Mouse (Mus musculus): ENCODE measurements around the gene Ssbp4.

DNA sequence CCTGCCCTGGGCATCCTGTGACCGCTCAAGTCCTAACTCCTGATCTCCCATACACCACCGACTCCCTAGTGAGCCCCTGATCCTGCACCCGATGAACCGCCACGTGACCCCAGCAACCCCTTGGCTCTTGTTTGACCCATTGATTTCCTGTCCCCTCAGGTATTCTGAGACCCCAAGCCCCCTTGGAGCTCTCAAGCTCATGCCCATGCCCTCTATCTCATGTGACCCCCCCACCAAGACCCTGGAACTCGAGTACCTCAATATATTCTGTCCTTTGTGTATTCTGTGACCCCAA, 1.1 kb downstream of the Ssbp4 start:
- TF ChIP-seq CHD2 (IDR thresholded peaks at IDR 0.05; ENCODE audit: low read length) (no peak), NELFE (IDR thresholded peaks at IDR 0.05; ENCODE audit: low read depth, low read length) (no peak), POLR2A (IDR thresholded peaks at IDR 0.05; ENCODE audit: control insufficient read depth in 1 of 2, insufficient read depth in 1 of 2, low read depth in 1 of 2, low read length in 2 of 2, poor library complexity in 1 of 2) (no peak), CTCF (IDR thresholded peaks at IDR 0.05 in 2 of 3, conservative IDR thresholded peaks at IDR 0.05 in 1 of 3; ENCODE audit: control insufficient read depth in 1 of 3, insufficient read depth in 1 of 3, low read depth in 2 of 3, low read length in 3 of 3, poor library complexity in 1 of 3, severe bottlenecking in 1 of 3) (no peak), MYC (IDR thresholded peaks at IDR 0.05; ENCODE audit: low read depth, low read length) (no peak), MEF2A (IDR thresholded peaks at IDR 0.05; ENCODE audit: extremely low read depth, insufficient replicate concordance, low read depth, low read length, poor library complexity, severe bottlenecking) (no peak), EP300 (IDR thresholded peaks at IDR 0.05; ENCODE audit: low read depth in 1 of 2, low read length in 2 of 2) (no peak), MAX (IDR thresholded peaks at IDR 0.05; ENCODE audit: low read length) (no peak)

Data from MEL (cell line).